Mouse (Mus musculus): Measurements from ENCODE around the gene Adck1. TPM values are rescaled to one million over a fixed set of nuclear protein-coding genes. Genes with fewer than 3 reads are reported as not detected.

Adck1 gene
- total RNA-seq, 2 experiments from 2014 or later, result 18.7 to 19.1 TPM

DNA sequence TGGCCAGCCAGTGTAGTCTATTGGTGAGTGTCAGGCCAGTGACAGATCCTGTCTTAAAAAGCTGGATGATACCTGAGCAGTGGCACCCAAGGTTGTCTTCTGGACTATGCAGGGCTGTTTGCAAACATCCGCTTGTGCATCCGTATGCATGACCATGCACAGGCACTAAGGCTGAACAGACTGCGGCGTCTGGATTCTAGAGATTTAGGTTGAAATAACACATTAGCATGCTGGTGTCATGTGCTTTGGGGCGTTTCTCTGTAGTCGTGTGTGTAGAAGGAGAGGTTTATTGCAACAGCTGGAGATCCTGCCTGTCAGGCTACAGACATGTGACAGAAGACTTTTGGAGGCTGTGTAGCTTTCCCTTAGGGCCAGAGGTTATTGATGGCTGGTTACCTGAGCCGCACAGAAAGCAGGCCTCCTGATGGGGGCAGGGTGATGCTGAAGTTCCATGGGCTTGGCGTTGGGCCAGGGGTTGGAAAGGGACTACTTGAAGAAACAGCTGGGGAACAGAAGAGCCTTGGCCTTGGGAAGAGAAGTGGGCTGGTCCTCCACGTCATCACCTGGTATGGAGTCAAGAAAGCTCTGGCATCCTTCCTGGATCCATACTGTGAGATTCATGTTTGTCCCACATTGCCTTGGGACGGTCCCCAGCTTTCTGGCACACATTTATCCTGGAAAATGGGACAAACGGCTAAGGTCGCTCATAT is 59.7 kb downstream of the Adck1 start:
- no peak for DNase-seq (ENCODE audit: low spot score in 2 of 2)

DNA sequence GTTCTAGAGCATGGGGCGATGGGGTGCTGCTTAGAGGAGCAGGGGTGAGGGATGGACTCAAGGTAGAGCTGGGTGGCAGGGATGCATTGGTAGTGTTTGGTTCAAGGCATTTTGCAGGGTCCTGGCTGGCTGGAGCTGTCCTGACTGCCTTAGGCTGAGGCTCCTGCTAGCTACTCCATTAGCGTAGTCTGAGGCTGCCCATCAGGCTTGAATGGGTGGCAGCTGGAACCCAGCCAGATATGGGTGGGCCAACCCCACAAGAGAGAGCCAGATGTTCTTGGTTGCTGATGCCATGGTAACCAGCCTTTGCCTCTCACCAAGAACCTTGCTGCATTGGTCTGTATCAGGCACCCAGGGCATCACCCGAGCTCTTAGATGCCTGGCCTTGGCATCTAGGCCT is 66.6 kb downstream of the Adck1 start:
- DNase-seq (ENCODE audit: low spot score in 2 of 2), result no peak

DNA sequence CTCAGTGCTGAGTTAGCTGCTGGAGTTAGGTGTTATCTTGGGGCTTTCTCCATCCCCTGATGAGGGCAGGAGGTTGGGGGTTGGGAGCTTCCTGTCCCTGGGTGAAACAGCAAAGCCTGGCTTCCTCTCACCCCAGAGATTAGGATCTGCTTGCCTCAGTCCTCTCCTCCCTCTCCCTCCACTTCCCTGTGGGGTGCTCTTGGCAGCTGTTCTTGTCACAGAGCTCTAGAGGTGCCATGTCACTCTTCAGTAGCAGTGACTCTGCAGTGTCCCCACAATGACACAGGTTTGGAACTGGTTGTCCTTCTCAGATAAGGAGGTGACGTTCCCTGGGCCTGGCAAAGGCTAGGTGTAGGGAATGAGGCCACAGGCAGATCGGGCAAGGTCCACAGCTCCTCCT is 68.4 kb downstream of the Adck1 start:
- DNase-seq (ENCODE audit: low spot score in 2 of 2), result no peak

DNA sequence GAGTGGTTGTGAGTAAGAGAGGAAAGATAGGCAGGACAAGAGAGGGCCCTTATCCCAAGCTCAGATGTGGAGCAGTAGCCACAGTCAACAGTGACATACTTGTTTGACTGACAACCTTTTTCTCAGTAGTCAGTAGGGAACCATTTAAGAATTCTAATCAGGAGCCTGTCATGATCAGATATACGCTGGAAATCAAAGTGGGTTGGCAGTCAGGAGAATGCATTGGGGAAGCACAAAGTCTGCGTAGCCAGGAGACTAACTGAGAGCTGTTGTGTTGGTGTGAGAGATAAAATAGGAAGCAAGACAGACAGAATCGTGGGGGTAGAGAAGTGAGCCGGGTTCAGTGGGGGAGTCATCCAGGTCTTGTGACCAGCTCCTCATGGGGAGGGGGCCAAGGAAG is 71.9 kb downstream of the Adck1 start:
- no peak for DNase-seq (ENCODE audit: low spot score in 2 of 2)

DNA sequence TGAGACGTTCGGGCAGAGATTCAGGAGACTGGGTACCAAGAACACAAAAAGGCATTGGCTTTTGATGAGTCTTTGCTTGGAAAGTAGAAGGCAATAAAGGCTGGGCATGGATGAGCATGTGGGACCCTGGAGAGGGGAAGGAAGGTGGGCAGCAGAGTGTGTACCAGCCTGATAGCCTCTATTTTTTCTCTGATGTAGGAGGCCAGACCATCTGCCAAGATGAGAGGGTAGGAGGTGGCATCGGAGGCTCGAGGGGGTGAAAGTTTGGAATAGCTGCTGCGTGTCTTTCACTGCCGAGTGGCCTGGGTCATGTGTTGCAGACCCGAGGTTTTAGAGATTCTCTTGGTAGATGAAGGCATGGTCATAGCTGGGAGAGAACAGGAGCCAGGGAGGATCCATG is 72.8 kb downstream of the Adck1 start:
- DNase-seq (ENCODE audit: low spot score in 2 of 2), result no peak

DNA sequence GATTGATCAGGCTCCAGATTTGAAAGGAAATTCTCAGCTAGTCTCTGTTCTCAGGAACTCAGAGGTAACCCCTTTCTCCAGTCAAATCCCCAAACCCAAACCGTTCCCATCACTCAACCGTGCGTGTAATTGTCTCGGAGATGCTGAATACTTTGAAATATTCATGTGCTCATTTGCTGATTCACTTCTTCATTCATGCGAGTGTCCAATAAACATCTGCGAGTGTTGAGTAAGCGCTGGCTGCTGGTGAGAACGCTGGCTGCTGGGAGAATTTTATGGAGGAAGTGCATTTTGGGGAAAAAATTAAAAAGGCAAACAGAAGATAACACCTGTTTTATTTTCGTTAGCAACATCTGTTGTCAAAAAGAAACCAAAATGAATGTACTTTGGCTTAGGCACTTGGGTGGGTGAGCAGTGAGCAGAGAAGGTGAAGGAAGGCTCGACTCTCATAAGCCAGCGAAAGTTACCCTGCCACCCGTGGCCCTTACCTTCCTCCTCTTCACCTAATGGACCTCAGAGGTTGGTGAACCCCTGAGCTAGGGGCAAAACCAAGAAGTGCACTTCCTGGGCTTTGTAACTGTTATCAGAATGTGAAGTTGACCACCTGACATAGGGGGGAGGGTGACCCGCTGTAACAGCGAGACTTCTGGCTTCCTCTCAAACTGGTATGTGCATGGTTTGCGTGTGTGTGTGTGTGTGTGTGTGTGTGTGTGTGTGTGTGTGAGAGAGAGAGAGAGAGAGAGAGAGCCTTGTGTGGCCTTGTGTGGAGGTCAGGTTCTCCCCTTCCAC is 76.8 kb downstream of the Adck1 start:
- no peak for DNase-seq (ENCODE audit: low spot score in 2 of 2)

DNA sequence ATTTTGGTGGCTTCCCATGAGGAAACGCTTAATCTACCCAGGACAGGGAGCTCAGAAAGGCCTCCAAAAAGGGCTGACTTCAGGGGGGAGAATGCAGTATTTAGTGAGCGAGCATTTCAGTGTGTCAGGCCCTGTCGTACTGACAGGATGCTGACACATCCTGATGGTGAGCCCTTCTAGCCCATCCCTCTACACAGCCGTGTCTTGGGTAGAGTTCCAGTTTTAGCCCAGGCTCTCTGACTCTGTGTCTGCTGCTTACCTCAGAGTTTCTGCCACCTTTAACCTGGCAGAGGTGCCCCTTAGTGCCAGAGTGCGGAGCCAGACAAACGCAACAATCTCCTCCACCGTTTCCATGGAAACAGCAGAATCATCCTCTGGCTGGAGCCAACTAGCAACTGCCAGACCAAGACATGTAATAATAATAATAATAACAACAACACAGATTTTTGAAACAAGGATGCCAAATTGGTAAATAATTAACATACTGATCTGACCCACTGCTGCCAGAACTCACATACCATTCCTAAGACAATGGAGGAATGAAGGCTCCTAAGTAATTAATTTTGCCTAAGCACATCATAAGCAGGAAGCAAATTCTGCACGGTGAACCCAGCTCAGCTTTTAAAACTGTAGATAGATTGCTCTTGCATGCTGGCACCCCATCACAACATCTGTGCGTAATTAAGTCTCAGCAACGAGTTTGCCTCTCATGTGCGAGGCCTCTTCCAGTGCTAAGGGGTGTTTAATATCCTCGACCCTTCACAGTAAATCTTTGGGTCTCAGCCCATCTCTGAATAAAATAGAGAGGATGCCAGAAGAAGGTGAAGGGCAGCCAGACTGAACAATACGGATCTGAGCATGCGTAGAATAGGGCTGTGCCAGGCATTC is 81.8 kb downstream of the Adck1 start:
- no peak for DNase-seq (ENCODE audit: low spot score in 2 of 2)

DNA sequence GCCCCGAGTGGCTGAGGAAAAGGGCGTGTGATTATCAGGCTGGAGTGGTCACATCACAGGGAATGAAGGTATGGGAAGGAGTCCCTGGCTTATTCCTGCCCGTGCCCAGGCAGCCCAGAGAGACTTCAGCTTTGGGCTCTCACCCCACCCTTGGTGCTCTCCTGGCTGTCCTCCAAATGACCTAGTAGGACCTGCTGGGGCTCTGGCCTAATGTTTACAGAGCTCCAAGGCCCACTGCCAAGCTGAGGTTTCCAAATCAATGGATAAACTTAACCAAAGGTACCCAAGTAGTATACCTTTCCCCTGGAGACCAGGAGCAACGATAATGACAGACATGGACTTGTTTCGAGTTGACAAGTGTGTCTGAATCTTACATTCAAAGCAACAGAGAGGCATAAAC is 83.7 kb downstream of the Adck1 start:
- DNase-seq (ENCODE audit: low spot score in 2 of 2), result no peak

DNA sequence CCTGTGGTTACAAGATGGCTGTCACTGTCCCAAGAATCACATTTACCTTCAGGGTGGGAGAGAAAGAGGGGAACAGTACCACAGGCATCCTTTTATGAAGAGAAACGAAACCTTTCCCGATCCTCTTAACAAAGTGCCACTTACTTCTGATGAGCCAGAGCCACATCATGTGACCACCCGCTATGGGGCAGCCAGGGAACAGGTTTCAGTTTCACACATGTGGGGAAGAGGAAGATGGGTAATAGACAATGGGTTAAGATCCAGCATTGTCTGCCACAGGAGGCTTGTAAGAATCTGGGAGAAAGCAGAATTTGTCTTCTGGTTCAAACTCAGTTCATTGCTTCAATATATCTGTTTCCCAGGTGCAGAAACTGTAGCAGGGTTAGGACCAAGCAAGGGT is 85.1 kb downstream of the Adck1 start:
- no peak for DNase-seq (ENCODE audit: low spot score in 2 of 2)

DNA sequence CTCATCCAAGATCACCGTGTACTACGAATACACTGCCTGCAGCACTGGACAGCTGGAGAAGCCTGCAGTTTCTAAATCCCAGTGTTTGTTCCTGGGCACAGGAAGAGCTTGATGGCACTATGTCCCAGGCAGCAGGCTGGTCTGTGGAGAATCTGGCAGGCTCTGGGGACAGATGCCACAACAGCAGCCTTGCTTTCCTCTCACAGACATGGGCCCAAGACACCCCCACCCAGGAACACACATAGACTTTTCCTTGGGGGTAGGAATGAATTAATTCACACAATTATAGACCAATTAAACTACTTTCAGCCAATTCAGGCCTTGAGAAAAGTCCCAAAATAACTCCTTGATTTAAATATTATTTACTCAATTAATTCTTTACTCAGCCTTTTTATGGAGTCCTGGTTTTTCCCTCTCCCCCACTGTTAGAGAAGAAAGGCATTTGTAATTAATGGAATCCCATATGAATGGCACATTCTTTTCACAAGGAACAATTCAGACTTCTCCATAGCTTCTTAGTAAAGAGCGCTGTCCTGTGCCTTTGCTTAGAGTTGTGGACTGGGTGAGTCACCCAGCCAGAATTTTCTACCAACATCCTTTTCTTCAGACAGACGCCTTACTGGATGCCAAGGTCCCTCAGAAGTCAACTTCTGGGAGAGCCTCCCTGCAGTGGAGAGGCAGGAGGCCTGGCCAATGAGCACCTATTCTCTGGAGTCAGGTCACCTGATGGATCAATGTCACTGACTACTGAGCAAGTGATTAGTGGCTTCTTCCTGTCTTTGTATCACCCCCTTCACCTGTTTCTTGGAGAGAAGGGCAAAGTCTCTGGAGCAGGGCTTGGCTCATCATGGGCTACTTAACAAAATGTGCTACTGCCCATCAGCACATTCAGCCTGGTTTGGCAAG is 90.6 kb downstream of the Adck1 start:
- no peak for DNase-seq (ENCODE audit: low spot score in 2 of 2)

DNA sequence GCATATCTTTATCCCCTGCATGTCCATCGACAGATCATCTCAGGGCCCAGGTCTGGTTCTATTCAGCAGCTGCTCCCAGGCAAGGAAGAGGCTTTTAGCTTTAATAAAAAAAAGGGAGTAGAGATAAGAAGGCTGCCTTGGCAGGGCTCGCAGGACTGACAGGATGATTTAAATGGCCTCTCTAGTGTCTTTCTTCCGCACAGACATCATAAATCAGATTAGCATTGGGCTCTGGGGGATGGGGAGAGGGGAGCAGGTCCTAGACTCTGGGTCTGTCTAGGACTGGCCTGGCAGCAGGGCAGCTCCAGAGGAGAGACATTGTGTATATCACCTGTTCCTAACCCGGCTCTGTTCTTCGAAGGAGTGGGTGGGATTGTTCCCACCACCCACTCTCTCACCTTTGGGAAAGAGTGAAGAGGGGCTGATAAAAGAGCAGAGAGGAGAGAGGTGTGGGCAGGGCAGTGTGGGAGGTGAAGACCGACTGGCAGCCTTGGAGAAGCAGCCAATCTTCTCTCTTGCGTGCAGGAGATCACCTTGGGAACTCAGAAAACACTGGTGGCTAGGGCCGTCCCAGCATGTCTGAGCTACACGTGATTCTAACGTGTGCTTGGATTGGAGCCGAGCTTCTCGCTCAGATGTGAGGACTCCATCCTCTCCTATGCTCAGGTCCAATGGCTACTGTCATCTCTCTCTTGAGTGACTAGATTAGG is 94.5 kb downstream of the Adck1 start:
- peak in 1 of 2 experiments; percentile 20 for DNase-seq (ENCODE audit: low spot score in 2 of 2)

DNA sequence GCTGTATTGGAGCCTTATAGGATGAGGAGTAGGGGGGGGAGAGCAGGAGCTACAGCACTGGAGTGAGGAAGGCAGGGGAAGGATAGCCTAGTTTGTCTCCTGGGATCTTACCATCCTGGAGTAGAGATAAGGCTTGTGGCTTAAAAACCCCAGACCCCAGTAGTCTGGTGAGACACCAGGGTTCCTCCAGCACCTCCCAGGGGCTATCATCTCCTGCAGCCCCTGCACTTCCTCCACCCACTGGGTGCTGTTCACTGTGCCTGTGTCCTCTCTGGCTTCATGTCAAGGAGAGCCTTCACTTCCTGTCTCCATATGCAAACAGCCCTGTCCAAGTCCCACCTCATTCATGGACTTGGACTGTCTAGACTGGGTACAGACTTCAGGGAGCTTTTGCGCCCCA is 96.7 kb downstream of the Adck1 start:
- DNase-seq (ENCODE audit: low spot score in 2 of 2), result no peak

DNA sequence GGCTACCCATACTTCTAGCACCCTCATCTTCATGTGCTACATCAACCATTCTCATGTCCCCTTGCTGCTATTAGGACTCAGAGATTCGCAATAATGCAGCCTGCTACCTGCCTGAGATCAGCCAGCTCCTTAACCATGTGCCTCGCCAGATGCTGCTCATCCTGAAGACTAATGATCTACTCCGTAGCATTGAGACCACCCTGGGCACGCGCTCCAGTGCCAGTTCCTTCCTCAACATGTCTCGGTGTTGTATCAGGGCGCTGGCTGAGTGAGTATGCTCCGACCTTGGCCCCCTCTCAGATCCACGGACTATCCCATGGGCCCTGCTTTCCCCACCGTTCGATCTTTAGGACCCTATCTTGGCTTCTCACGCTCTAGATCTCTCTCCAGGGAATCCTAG is 98.6 kb downstream of the Adck1 start:
- DNase-seq (ENCODE audit: low spot score in 2 of 2), result no peak

DNA sequence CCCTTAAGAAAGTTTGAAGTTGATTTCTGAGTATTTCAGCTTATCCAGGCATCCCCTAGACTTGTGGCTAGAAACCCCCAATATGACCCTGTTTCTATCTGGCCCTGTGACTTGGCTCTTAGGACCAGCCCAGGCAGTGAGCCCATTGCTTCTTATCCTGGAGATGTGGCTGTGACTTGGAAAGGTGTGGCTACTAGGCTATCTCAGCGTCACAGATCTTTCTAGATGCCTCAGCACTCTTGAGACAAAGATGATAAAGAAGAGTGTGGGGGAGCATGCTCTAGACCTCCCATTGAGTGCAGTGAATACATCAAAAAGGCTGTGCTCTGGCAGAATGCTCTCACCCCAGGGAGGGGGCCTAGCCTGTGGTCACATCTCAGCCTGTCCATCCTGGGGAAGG is 99.1 kb downstream of the Adck1 start:
- DNase-seq (ENCODE audit: low spot score in 2 of 2), result no peak

DNA sequence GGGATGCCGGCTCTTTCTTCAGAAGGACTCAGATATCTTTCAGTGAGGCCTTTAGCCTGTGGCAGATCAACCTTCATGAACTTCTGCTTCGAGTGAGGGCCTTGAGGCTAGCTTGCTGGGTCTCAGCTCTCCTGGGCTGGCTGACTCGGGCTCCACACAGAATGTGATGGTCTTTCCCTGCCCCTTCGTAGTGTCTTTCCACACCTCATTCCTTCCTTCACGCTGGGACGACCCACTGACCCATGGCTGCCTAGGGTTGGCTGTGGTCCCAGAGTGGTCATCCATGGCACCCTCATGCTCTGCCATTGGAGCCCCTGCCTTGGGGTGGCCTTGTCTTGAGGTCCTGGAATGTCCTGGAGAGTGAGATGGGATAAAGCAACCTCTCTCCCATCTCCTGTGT is 100.7 kb downstream of the Adck1 start:
- DNase-seq (ENCODE audit: low spot score in 2 of 2), result no peak

DNA sequence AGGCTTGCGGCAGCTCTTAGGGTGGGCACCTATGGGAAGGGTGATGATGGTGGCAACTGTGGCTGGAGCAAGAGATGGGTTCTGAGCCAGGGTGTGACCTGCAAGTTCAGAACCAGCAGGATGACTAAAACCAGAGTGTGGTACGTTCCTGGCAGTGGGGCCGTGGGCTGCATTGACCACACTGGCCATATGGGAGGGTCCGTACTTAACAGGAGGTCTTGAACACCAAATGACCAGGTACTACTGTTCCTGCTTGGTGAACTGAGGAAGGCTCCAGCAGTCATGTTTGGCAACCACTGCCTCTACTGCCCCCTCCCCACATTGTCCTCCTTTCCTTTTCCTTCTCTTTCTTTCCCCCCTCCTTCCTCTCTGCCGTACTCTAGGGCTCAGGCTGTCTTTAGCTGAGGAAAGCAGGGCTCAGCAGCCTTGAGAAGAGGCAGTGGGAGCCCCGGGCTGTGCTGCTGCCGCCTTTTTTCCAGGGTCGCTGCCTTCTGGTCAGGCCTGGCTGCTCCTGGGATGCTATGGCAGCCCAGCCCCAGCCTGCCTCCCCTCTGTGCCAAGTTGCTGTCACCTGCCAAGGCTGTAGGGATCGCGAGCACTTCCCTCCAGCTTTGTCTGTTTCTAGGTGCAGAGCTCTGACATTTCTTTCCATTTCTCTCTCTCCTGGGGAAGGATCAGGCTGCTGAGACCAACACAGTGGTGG is 103.4 kb downstream of the Adck1 start:
- DNase-seq (ENCODE audit: low spot score in 2 of 2), result no peak

DNA sequence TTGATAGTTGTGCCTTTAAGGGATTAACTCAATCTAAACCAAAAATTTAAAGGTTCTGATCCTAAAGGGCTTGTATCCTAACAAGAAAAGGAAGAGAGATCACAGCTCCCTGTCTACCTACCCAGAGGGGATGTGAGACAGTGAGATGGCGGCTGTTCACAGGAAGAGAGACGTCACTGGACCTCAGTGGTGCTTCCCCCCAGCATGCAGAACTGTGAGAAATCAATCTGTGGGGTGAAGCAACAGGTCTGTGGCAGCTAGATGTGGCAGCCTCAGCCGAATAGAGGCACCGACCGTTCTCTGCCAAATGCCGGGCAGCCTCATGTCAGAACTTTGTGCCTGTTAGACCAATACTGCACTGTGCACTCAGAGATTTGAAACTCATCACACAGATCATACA is 106.4 kb downstream of the Adck1 start:
- no peak for DNase-seq (ENCODE audit: low spot score in 2 of 2)

DNA sequence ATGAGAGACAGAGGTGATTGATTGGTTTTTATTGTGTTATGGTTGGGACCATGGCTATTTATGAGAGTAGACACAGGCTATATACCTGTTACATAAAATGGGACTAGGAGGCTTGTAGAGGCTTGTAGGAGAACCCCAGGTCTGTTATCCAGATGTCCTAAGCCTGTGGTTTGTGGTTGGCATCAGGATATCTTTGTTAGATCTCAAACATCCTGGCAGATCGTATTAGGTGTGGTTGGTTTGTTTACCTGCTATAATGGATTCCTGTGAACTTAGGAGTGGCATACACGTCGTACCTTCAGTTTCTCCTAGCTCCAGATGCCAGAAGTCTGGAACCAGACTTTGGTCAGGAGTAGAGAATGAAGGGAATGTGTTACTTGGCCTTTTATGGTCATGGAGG is 106.9 kb downstream of the Adck1 start:
- DNase-seq (ENCODE audit: low spot score in 2 of 2), result no peak

DNA sequence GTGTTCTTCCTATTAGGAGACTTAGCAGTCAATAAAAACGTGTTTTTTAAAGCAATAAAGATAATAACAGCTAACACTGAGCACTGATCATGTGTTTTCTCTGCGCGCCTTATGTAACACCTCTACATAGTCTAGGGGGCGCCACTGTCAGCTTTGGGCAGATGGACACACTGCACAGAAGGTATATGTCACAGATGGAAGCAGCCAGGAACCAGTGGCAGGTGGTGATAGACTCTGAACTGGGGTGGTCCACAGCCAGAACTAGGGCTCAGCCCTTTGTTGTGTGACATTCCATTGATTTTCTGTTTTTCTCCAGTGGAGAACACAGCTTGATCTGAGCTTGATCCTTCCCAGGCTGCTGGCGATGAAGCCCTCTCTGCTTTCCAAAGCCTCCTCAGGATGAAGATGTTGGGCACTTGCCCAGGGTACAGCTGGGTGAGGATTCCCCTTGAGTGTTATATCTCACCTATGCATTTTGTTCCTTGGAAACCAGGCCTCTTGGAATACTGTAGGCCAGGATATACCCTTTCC is 107.6 kb downstream of the Adck1 start:
- DNase-seq (ENCODE audit: low spot score in 2 of 2), result no peak
